Mouse (Mus musculus): ENCODE results near the gene Gna15. TPM values are rescaled to one million over a fixed set of nuclear protein-coding genes. Genes with fewer than 3 reads are reported as not detected.
A peak's percentile ranks its signal among the peaks of the same experiment; 100 is the strongest.

Gna15 gene
- polyA plus RNA-seq, 1 experiment from 2014 or later, result 0.81 TPM

DNA sequence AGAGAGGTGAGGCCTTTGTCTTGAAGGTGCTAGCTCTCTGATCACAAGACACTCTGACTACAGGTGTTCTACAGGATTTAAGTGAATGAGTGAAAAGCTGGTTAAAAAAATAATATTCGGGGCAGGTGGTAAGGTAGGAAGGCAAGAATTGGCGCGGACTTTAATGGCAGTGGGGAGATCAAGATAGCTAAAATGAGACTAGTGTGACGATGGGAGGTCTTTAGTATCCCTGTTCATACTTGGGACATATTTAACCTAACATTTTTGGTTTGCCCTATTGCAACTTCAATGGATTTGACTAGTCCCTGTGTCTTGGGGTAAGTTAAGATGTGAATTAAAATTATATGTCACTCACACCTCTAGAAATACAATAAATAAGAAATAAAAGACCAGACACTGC, 27.1 kb downstream of the Gna15 start:
- WGBS, result 35% methylated on average over 4 of the region's 4 CpGs
- H3K4me3 ChIP-seq, result peak overlapping the region; percentile 72
- no peaks in the 10 kb centered on the region for H3K27me3 ChIP-seq (replicated peaks)
- peaks cover 19% of the 10 kb centered on the region for H3K4me1 ChIP-seq
- peak overlapping the region; percentile 30; the same call in 1 of the 2 replicates for H3K9ac ChIP-seq
- H3K27ac ChIP-seq, result no peak overlapping the region
- peak overlapping the region; percentile 97 for H3K4me2 ChIP-seq (replicated peaks)
- peaks cover 16% of the 10 kb centered on the region for H3K36me3 ChIP-seq
- no peaks in the 10 kb centered on the region for H3K9me3 ChIP-seq
- 0 out of 2 replicates have a peak, but pooled peaks have one; percentile 0 for ATAC-seq (ENCODE audit: low FRiP score, low read depth)

GRCm38 (mm10) chr10:81496264-81496901, 27.6 kb downstream of the Gna15 start, which contains the start of gene Ncln:
Gene Ncln, minus strand, starts transcription at chr10:81496392.
- peak within 1 kb of the TSS; percentile 77 for H3K9ac ChIP-seq
- H3K4me1 ChIP-seq, result peaks cover 19% of the 10 kb centered on the region
- H3K36me3 ChIP-seq, result peaks cover 22% of the 10 kb centered on the region
- H3K27me3 ChIP-seq (replicated peaks), result no peaks in the 10 kb centered on the region
- peak; percentile 95 for ATAC-seq (ENCODE audit: low FRiP score, low read depth)
- no peaks in the 10 kb centered on the region for H3K9me3 ChIP-seq
- peak within 1 kb of the TSS; percentile 72 for H3K4me3 ChIP-seq
- H3K27ac ChIP-seq, result no peak within 1 kb of the TSS; the same call in 1 of the 2 replicates
- H3K4me2 ChIP-seq (replicated peaks), result peak within 1 kb of the TSS; percentile 97
- WGBS, result under 1% methylated on average over 45 of the region's 45 CpGs

DNA sequence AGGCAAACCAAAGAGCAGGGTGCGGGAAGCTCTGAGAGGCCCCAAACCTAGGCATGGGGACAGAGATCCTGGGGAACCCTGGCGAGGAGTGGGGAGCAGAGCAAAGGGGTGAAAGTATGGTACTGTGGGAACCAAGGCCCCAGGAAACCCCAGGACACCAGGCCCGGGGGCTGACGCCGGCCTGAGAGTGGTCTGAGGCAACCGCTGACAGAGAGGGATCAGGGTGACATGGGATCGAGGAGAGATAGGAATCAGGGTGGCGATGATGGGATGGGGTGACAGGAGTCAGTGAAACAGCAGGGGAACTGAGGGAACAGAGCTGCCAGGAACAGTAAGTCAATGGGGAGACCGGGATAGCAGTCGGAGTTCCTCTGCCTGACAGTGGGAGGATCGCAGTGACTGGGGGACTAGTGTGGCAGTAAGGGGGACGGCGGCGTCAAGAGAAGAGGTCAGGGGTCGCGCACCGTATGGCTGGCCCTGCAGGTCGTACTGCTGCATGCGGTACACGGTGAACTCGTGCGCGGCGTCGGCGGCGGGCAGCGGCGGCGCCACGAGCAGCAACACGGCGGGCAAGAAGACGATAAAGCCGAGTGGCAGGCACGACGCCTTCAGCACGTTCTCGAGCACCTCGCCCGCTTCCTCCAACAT, 28.3 kb downstream of the Gna15 start:
- no peaks in the 10 kb centered on the region for H3K9me3 ChIP-seq
- 2% methylated on average over 41 of the region's 41 CpGs for WGBS
- H3K4me1 ChIP-seq, result peaks cover 19% of the 10 kb centered on the region
- peak overlapping the region; percentile 97 for H3K4me2 ChIP-seq (replicated peaks)
- H3K4me3 ChIP-seq, result peak overlapping the region; percentile 72
- H3K27ac ChIP-seq, result no peak overlapping the region; the same call in 1 of the 2 replicates
- H3K27me3 ChIP-seq (replicated peaks), result no peaks in the 10 kb centered on the region
- H3K36me3 ChIP-seq, result peaks cover 28% of the 10 kb centered on the region
- peak overlapping the region; percentile 77 for H3K9ac ChIP-seq
- peak; percentile 43 for ATAC-seq (ENCODE audit: low FRiP score, low read depth)

DNA sequence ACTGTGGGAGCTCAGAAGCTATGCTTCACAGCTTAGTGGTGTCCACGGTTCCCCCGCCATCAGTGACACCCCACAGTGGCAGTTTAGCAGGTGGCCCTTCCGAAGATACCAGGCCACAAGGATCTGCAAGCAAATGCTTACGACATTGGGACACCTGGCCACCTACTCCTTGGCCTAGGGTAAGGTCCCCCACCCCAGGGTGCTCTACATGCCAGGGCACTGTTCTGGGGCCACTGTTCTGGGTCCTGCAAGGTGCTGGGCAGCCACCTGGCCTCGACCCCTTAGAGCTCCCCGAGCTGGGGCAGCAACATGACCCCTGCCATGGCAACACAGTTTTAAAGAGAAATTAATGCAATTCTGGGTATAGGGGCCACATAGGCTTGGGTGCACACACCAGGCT, 28.9 kb downstream of the Gna15 start:
- Histone ChIP-seq H3K36me3 (peaks cover 34% of the 10 kb centered on the region), H3K27ac (no peak overlapping the region), H3K9ac (peak overlapping the region; percentile 77), H3K4me3 (peak overlapping the region; percentile 72), H3K27me3 (replicated peaks) (no peaks in the 10 kb centered on the region), H3K4me1 (peaks cover 19% of the 10 kb centered on the region), H3K4me2 (replicated peaks) (peak overlapping the region; percentile 97), H3K9me3 (no peaks in the 10 kb centered on the region)
- 80% methylated on average over 6 of the region's 6 CpGs for WGBS
- no peak for ATAC-seq (ENCODE audit: low FRiP score, low read depth)

- H3K4me1 ChIP-seq, result peaks cover 19% of the 10 kb centered on the region
- no peak overlapping the region for H3K9ac ChIP-seq
- WGBS, result 83% methylated on average over 11 of the region's 11 CpGs
- H3K36me3 ChIP-seq, result peaks cover 41% of the 10 kb centered on the region
- no peak for ATAC-seq (ENCODE audit: low FRiP score, low read depth)
- no peaks in the 10 kb centered on the region for H3K9me3 ChIP-seq
- no peak overlapping the region for H3K27ac ChIP-seq
- H3K27me3 ChIP-seq (replicated peaks), result no peaks in the 10 kb centered on the region
- peak overlapping the region; percentile 97 for H3K4me2 ChIP-seq (replicated peaks)
- H3K4me3 ChIP-seq, result 0 out of 2 replicates have a peak overlapping the region, but pooled peaks have one; percentile 5
These were observed 29.6 kb downstream of the Gna15 start for GRCm38 (mm10) chr10:81494260-81495041.

DNA sequence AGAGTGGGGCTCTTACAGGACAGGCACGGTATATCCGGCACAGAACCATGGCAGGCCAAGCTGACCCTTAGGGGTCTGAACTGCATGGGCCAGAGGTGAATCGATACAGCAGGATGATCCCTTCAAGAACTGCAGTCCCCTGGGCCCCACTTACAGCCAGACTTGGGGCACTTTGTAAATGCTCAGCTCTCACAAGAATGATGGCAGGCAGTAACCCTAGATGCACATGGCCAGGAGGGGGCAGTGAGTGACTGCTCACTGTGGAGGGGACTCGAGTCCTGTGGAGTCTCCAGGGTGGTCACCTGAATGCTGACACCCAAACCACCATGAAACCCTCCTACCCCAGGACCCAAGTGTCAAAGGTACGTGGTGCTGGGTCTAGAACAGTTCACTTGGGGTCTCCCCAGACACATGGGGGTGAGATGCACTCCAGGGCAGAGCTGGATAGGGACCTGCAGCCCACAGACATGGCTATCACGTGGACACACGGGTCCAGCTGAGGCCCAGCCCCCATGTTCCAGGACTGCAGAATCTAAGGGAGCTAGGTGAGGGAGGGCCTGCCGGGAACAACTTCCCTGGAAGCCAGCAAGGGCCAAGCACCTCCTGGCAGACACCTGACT, 30.3 kb downstream of the Gna15 start:
- no peaks in the 10 kb centered on the region for H3K9me3 ChIP-seq
- WGBS, result 85% methylated on average over 8 of the region's 8 CpGs
- no peak overlapping the region for H3K27ac ChIP-seq
- 0 out of 2 replicates have a peak overlapping the region, but pooled peaks have one; percentile 5 for H3K4me3 ChIP-seq
- no peak for ATAC-seq (ENCODE audit: low FRiP score, low read depth)
- peaks cover 19% of the 10 kb centered on the region for H3K4me1 ChIP-seq
- H3K27me3 ChIP-seq (replicated peaks), result no peaks in the 10 kb centered on the region
- peaks cover 48% of the 10 kb centered on the region for H3K36me3 ChIP-seq
- H3K9ac ChIP-seq, result no peak overlapping the region
- no peak overlapping the region; the same call in 1 of the 2 replicates for H3K4me2 ChIP-seq (replicated peaks)

- no peak overlapping the region for H3K27ac ChIP-seq
- H3K9me3 ChIP-seq, result no peaks in the 10 kb centered on the region
- WGBS, result 90% methylated on average over 11 of the region's 11 CpGs
- H3K4me3 ChIP-seq, result no peak overlapping the region
- H3K27me3 ChIP-seq (replicated peaks), result no peaks in the 10 kb centered on the region
- no peak for ATAC-seq (ENCODE audit: low FRiP score, low read depth)
- peaks cover 58% of the 10 kb centered on the region for H3K36me3 ChIP-seq
- H3K4me1 ChIP-seq, result peaks cover 19% of the 10 kb centered on the region
- H3K4me2 ChIP-seq (replicated peaks), result no peak overlapping the region
- no peak overlapping the region for H3K9ac ChIP-seq
These were observed 31.3 kb downstream of the Gna15 start for GRCm38 (mm10) chr10:81492606-81493240.

GRCm38 (mm10) chr10:81491018-81491417, 33.0 kb downstream of the Gna15 start:
- no peak for ATAC-seq (ENCODE audit: low FRiP score, low read depth)
- Histone ChIP-seq H3K4me2 (replicated peaks) (no peak overlapping the region), H3K27ac (no peak overlapping the region), H3K9ac (no peak overlapping the region), H3K4me3 (no peak overlapping the region), H3K36me3 (peaks cover 75% of the 10 kb centered on the region), H3K9me3 (no peaks in the 10 kb centered on the region), H3K4me1 (peaks cover 19% of the 10 kb centered on the region), H3K27me3 (replicated peaks) (no peaks in the 10 kb centered on the region)
- 98% methylated on average over 9 of the region's 9 CpGs for WGBS

DNA sequence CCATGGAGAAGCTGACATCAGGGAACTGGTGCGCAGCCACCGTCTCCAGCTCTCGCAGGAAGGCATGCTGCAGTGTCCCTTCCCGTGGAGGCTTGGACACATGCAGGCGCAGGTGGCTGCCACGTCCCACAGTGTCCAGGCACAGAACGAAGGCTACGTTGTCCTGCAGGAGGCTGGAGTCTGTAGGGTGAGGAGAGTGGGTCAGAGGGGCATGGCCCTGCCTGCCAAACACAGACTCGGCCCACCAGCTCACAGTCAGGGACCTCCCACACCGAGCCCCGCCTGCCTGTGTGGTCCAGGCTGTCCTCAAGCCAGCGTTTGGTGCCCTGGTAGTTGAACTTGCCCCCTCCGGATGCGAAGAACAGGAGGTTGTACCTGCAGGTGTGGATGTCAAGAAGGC, 34.1 kb downstream of the Gna15 start:
- no peak overlapping the region for H3K27ac ChIP-seq
- peaks cover 15% of the 10 kb centered on the region for H3K4me1 ChIP-seq
- peaks cover 75% of the 10 kb centered on the region for H3K36me3 ChIP-seq
- H3K9ac ChIP-seq, result no peak overlapping the region
- no peak for ATAC-seq (ENCODE audit: low FRiP score, low read depth)
- H3K27me3 ChIP-seq (replicated peaks), result no peaks in the 10 kb centered on the region
- H3K4me2 ChIP-seq (replicated peaks), result no peak overlapping the region
- WGBS, result 88% methylated on average over 14 of the region's 14 CpGs
- no peak overlapping the region for H3K4me3 ChIP-seq
- no peaks in the 10 kb centered on the region for H3K9me3 ChIP-seq

GRCm38 (mm10) chr10:81488081-81488480, 35.9 kb downstream of the Gna15 start:
- H3K27ac ChIP-seq, result no peak overlapping the region
- H3K9me3 ChIP-seq, result no peaks in the 10 kb centered on the region
- H3K27me3 ChIP-seq (replicated peaks), result no peaks in the 10 kb centered on the region
- peaks cover 10% of the 10 kb centered on the region for H3K4me1 ChIP-seq
- 92% methylated on average over 11 of the region's 11 CpGs for WGBS
- H3K9ac ChIP-seq, result no peak overlapping the region
- H3K36me3 ChIP-seq, result peaks cover 70% of the 10 kb centered on the region
- H3K4me3 ChIP-seq, result no peak overlapping the region
- ATAC-seq (ENCODE audit: low FRiP score, low read depth), result no peak
- H3K4me2 ChIP-seq (replicated peaks), result no peak overlapping the region

DNA sequence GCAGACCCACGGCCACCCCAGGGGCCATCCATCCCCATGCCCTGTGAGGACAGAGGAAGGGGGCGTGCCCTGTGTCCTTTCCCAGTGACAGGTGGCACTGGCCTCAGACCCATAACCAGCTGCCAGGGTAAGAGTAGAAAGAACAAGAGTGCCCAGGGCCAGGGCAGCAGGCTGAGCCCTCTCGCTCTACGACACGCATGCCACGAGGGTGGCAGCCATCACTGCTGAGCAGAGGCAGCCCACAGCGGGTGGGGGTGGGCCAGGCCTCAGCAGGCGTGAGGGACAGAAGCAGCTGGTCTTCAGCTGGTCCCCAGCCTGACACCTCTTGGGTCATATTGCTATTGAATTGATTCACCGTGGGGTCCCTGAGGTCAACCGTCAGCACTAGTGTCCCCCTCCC, 37.5 kb downstream of the Gna15 start:
- no peak overlapping the region for H3K27ac ChIP-seq
- H3K9ac ChIP-seq, result no peak overlapping the region
- H3K4me3 ChIP-seq, result no peak overlapping the region
- peaks cover 8% of the 10 kb centered on the region for H3K27me3 ChIP-seq (replicated peaks)
- no peak overlapping the region for H3K4me2 ChIP-seq (replicated peaks)
- peaks cover 54% of the 10 kb centered on the region for H3K36me3 ChIP-seq
- peaks cover 17% of the 10 kb centered on the region for H3K4me1 ChIP-seq
- WGBS, result 89% methylated on average over 10 of the region's 10 CpGs
- no peaks in the 10 kb centered on the region for H3K9me3 ChIP-seq
- no peak for ATAC-seq (ENCODE audit: low FRiP score, low read depth)

Measured in neural tube, embryonic 12.5 days (tissue).